Mouse (Mus musculus) megakaryocyte, embryonic 14.5 days (primary cell): ENCODE data around the gene Gtsf2.

Experiments
- FLI1 ChIP-seq: IDR thresholded peaks from 2 replicates; pipeline ENCODE4 v1.6.1; 2012; ENCODE audit warnings: low read length, inconsistent platforms, mixed read lengths
- GATA1 ChIP-seq: IDR thresholded peaks from 3 replicates; pipeline ENCODE4 v1.6.1; 2012; ENCODE audit warnings: mixed read lengths, low read length, inconsistent platforms, borderline replicate concordance

- TF ChIP-seq GATA1 (no peak), FLI1 (no peak)
These were observed 36.8 kb upstream of the Gtsf2 start for GRCm38 (mm10) chr15:103485106-103485505.
